In the genomic region with DNA sequence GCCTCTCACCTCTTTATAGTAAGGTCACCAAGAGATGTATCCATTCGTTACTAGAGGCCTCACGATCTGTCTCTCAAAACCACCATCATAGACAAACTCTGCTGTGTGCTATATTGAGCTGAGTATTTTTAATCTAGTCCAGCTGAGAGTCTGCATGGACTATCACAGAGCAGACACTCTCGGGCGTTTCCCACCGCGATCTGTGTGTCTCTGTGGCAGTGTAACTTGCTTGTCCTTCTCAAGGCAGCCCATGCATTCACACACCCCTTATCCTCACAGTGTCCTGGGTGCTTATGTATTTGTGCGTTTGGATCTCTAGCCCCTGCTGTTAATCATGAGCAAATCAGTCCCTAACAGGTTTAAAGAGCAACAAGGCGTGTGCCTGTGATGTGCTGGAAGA, we compare ENCODE assay signal across 27 mouse cellular contexts. TPM values are rescaled to one million over a fixed set of nuclear protein-coding genes. Genes with fewer than 3 reads are reported as not detected.
DNase-seq lines count a peak whose midpoint lies in the region; ATAC-seq and TF ChIP-seq lines count a peak whose summit lies in the region.
"Had no signal": no experiment of that assay in that cellular context is flagged by ENCODE, and none has a peak within 500 bp of the region (broad histone marks: within the 10 kb centered on the region; RNA-seq: fewer than 3 reads in every experiment).

No protein-coding gene starts in this region.

- peak; percentile 43; the same call in 1 of the 2 replicates for TF ChIP-seq EP300 in liver, embryonic 14.5 days (IDR thresholded peaks at IDR 0.05; ENCODE audit: low read depth)

- H3K4me1 ChIP-seq in liver, embryonic 11.5 days (replicated peaks; ENCODE audit: control insufficient read depth, insufficient read depth, low read length) = no peaks in the 10 kb centered on the region
- H3K4me1 ChIP-seq in liver, embryonic 14.5 days (replicated peaks; ENCODE audit: control insufficient read depth in 2 of 2, insufficient read depth in 2 of 2, low read length in 1 of 2) = peaks cover 0 to 3% of the 10 kb centered on the region in 2 experiments; a peak in 2 of 4 replicates
- H3K4me1 ChIP-seq in hindbrain, postnatal 0 days (ENCODE audit: insufficient read depth, low read length) = no peaks in the 10 kb centered on the region
- no peaks in the 10 kb centered on the region for H3K4me1 ChIP-seq in forebrain, embryonic 16.5 days (replicated peaks; ENCODE audit: control insufficient read depth, insufficient read depth, low read length)
- H3K4me1 ChIP-seq in intestine, postnatal 0 days (replicated peaks; ENCODE audit: control insufficient read depth, insufficient read depth, low read length) = no peaks in the 10 kb centered on the region
- H3K4me1 ChIP-seq: embryonic facial prominence, embryonic 12.5 days; embryonic facial prominence, embryonic 15.5 days; forebrain, embryonic 12.5 days; forebrain, embryonic 15.5 days; hindbrain, embryonic 13.5 days had no signal

- no peak for TF ChIP-seq CTCF in liver, embryonic 14.5 days (IDR thresholded peaks at IDR 0.05; ENCODE audit: low read depth)
- TF ChIP-seq CTCF in hindbrain, postnatal 0 days (IDR thresholded peaks at IDR 0.05; ENCODE audit: low read depth) = no peak
- no peak for TF ChIP-seq CTCF in intestine, postnatal 0 days (IDR thresholded peaks at IDR 0.05; ENCODE audit: low read depth)

- DNase-seq in c-Kit-positive CD71-positive TER-119-positive erythroid progenitor cells, embryonic 14.5 days (ENCODE audit: low spot score) = peak; percentile 23
- no peak for DNase-seq in liver, embryonic 11.5 days (ENCODE audit: low spot score)
- DNase-seq in liver, embryonic 14.5 days (ENCODE audit: low read depth in 3 of 3, low spot score in 3 of 3) = peak in 2 of 3 experiments; percentile 19 to 24
- no peak for DNase-seq in hindbrain, postnatal 0 days (ENCODE audit: low spot score)
- no peak for DNase-seq in cerebellum, postnatal 25 days
- DNase-seq: adrenal gland, postnatal 10 days; adrenal gland, postnatal 36 days; cerebellum, adult 18-20 months; cerebellum, adult 9-10 months; cerebellum, postnatal 14 days; gastrocnemius, postnatal 10 days; gastrocnemius, postnatal 36 days; heart, adult 2 months; heart, postnatal 10 days; heart, postnatal 36 days had no signal

- no peaks in the 10 kb centered on the region for H3K9me3 ChIP-seq in liver, embryonic 11.5 days (ENCODE audit: control insufficient read depth, low read length)
- no peaks in the 10 kb centered on the region for H3K9me3 ChIP-seq in liver, embryonic 14.5 days (ENCODE audit: control insufficient read depth, low read length)
- H3K9me3 ChIP-seq in hindbrain, postnatal 0 days (ENCODE audit: low read length) = no peaks in the 10 kb centered on the region
- no peaks in the 10 kb centered on the region for H3K9me3 ChIP-seq in forebrain, embryonic 16.5 days (ENCODE audit: control insufficient read depth, low read length)
- no peaks in the 10 kb centered on the region for H3K9me3 ChIP-seq in intestine, postnatal 0 days (ENCODE audit: control insufficient read depth)
- H3K9me3 ChIP-seq: embryonic facial prominence, embryonic 12.5 days; embryonic facial prominence, embryonic 15.5 days; forebrain, embryonic 12.5 days; forebrain, embryonic 15.5 days; heart, embryonic 10.5 days; heart, embryonic 15.5 days; hindbrain, embryonic 10.5 days; hindbrain, embryonic 13.5 days had no signal

- WGBS in liver, embryonic 11.5 days = 65% methylated on average over 8 of the region's 8 CpGs
- WGBS in liver, embryonic 14.5 days (ENCODE audit: insufficient replicate concordance) = 35% methylated on average over 8 of the region's 8 CpGs
- 91% methylated on average over 8 of the region's 8 CpGs for WGBS in hindbrain, postnatal 0 days
- 95% methylated on average over 8 of the region's 8 CpGs for WGBS in forebrain, embryonic 16.5 days
- WGBS in intestine, postnatal 0 days = 87% methylated on average over 8 of the region's 8 CpGs

- H3K27ac ChIP-seq in liver, embryonic 11.5 days (ENCODE audit: low read depth, low read length) = no peak overlapping the region
- no peak overlapping the region for H3K27ac ChIP-seq in liver, embryonic 14.5 days
- H3K27ac ChIP-seq in hindbrain, postnatal 0 days = no peak overlapping the region
- H3K27ac ChIP-seq in forebrain, embryonic 16.5 days (ENCODE audit: low read length) = no peak overlapping the region
- no peak overlapping the region for H3K27ac ChIP-seq in intestine, postnatal 0 days (ENCODE audit: low read depth, low read length)
- H3K27ac ChIP-seq: embryonic facial prominence, embryonic 12.5 days; embryonic facial prominence, embryonic 15.5 days; forebrain, embryonic 12.5 days; forebrain, embryonic 15.5 days; heart, adult 2 months; heart, embryonic 10.5 days; heart, embryonic 15.5 days; hindbrain, embryonic 10.5 days; hindbrain, embryonic 13.5 days had no signal

- no peak overlapping the region for H3K4me3 ChIP-seq in liver, embryonic 11.5 days (ENCODE audit: low read depth, low read length)
- no peak overlapping the region for H3K4me3 ChIP-seq in liver, embryonic 14.5 days (ENCODE audit: insufficient read depth in 1 of 2, low read depth in 2 of 2, low read length in 2 of 2)
- no peak overlapping the region for H3K4me3 ChIP-seq in hindbrain, postnatal 0 days (ENCODE audit: low read length)
- H3K4me3 ChIP-seq in forebrain, embryonic 16.5 days (replicated peaks; ENCODE audit: low read length) = no peak overlapping the region
- H3K4me3 ChIP-seq in intestine, postnatal 0 days (ENCODE audit: low read depth, low read length) = no peak overlapping the region
- H3K4me3 ChIP-seq: embryonic facial prominence, embryonic 12.5 days; embryonic facial prominence, embryonic 15.5 days; forebrain, embryonic 12.5 days; forebrain, embryonic 15.5 days; heart, adult 2 months; heart, embryonic 10.5 days; heart, embryonic 15.5 days; hindbrain, embryonic 10.5 days; hindbrain, embryonic 13.5 days had no signal

- H3K9ac ChIP-seq in liver, embryonic 11.5 days (ENCODE audit: low read depth, low read length) = no peak overlapping the region
- no peak overlapping the region for H3K9ac ChIP-seq in liver, embryonic 14.5 days (replicated peaks)
- no peak overlapping the region for H3K9ac ChIP-seq in hindbrain, postnatal 0 days (replicated peaks; ENCODE audit: low read length)
- H3K9ac ChIP-seq in forebrain, embryonic 16.5 days (replicated peaks; ENCODE audit: low read depth, low read length) = no peak overlapping the region
- no peak overlapping the region for H3K9ac ChIP-seq in intestine, postnatal 0 days (ENCODE audit: low read depth, low read length)
- H3K9ac ChIP-seq: embryonic facial prominence, embryonic 12.5 days; embryonic facial prominence, embryonic 15.5 days; forebrain, embryonic 12.5 days; forebrain, embryonic 15.5 days; heart, embryonic 15.5 days; hindbrain, embryonic 13.5 days had no signal

- peak; percentile 85 for ATAC-seq in liver, embryonic 11.5 days (replicated peaks; ENCODE audit: low FRiP score)
- peak; percentile 88 for ATAC-seq in liver, embryonic 14.5 days (ENCODE audit: insufficient read depth)
- peak; percentile 71 for ATAC-seq in megakaryocyte progenitor cell, adult 5-6 weeks (replicated peaks; ENCODE audit: poor library complexity)
- ATAC-seq in hindbrain, postnatal 0 days = no peak
- no peak for ATAC-seq in forebrain, embryonic 16.5 days
- ATAC-seq in intestine, postnatal 0 days = no peak
- ATAC-seq: CD4-positive, CD25-positive, alpha-beta regulatory T cell, adult 4 months; forebrain, embryonic 15.5 days had no signal

- H3K27me3 ChIP-seq in liver, embryonic 11.5 days (replicated peaks; ENCODE audit: control insufficient read depth, insufficient read depth, low read length) = no peaks in the 10 kb centered on the region
- H3K27me3 ChIP-seq in liver, embryonic 14.5 days (ENCODE audit: control insufficient read depth, insufficient read depth, low read length) = no peaks in the 10 kb centered on the region
- no peaks in the 10 kb centered on the region for H3K27me3 ChIP-seq in hindbrain, postnatal 0 days (ENCODE audit: insufficient read depth, low read length)
- H3K27me3 ChIP-seq in forebrain, embryonic 16.5 days (replicated peaks; ENCODE audit: control insufficient read depth, insufficient read depth, low read length) = no peaks in the 10 kb centered on the region
- H3K27me3 ChIP-seq in intestine, postnatal 0 days (replicated peaks; ENCODE audit: control insufficient read depth, insufficient read depth, low read length) = no peaks in the 10 kb centered on the region
- H3K27me3 ChIP-seq: embryonic facial prominence, embryonic 12.5 days; embryonic facial prominence, embryonic 15.5 days; forebrain, embryonic 12.5 days; forebrain, embryonic 15.5 days; heart, embryonic 15.5 days; hindbrain, embryonic 13.5 days had no signal

- no peaks in the 10 kb centered on the region for H3K36me3 ChIP-seq in liver, embryonic 11.5 days (ENCODE audit: control insufficient read depth, insufficient read depth, low read length)
- H3K36me3 ChIP-seq in liver, embryonic 14.5 days (replicated peaks; ENCODE audit: control insufficient read depth, insufficient read depth, low read depth) = no peaks in the 10 kb centered on the region
- H3K36me3 ChIP-seq in hindbrain, postnatal 0 days (ENCODE audit: insufficient read depth, low read length) = no peaks in the 10 kb centered on the region
- no peaks in the 10 kb centered on the region for H3K36me3 ChIP-seq in forebrain, embryonic 16.5 days (ENCODE audit: control insufficient read depth, insufficient read depth)
- H3K36me3 ChIP-seq in intestine, postnatal 0 days (ENCODE audit: control insufficient read depth, insufficient read depth) = no peaks in the 10 kb centered on the region
- H3K36me3 ChIP-seq: forebrain, embryonic 12.5 days; forebrain, embryonic 15.5 days; heart, embryonic 10.5 days; heart, embryonic 15.5 days; hindbrain, embryonic 10.5 days; hindbrain, embryonic 13.5 days had no signal

- no peak overlapping the region for H3K4me2 ChIP-seq in liver, embryonic 11.5 days
- H3K4me2 ChIP-seq in liver, embryonic 14.5 days (ENCODE audit: low read depth) = no peak overlapping the region
- H3K4me2 ChIP-seq in hindbrain, postnatal 0 days (ENCODE audit: low read depth, low read length) = no peak overlapping the region
- H3K4me2 ChIP-seq in forebrain, embryonic 16.5 days (ENCODE audit: low read length) = no peak overlapping the region
- H3K4me2 ChIP-seq in intestine, postnatal 0 days (replicated peaks; ENCODE audit: low read depth) = no peak overlapping the region
- H3K4me2 ChIP-seq: embryonic facial prominence, embryonic 12.5 days; embryonic facial prominence, embryonic 15.5 days; forebrain, embryonic 12.5 days; forebrain, embryonic 15.5 days; heart, embryonic 15.5 days; hindbrain, embryonic 13.5 days had no signal

RNA-seq across cellular contexts. Expression of a gene that starts 59.8 kb away (rescaled TPM):
- polyA plus RNA-seq in liver, embryonic 11.5 days (2014; fragmentation: Nextera tagmentation; extraction: Ambion mirVana) = 69.3 and 73.3 TPM in 2 replicates
- 7.8 and 10.5 TPM in 2 replicates for polyA plus RNA-seq in liver, embryonic 14.5 days (2012; rRNA removed)
- polyA plus RNA-seq in liver, embryonic 14.5 days (2014; fragmentation: Nextera tagmentation; extraction: Ambion mirVana) = 21.9 and 23.4 TPM in 2 replicates
- 63.1 and 80.1 TPM in 2 replicates for total RNA-seq in megakaryocyte progenitor cell, adult 5-6 weeks (2015)
- total RNA-seq in megakaryocyte progenitor cell, adult 5-6 weeks (2017) = 41.7 and 58.1 TPM in 2 replicates
- 21.5 and 24.2 TPM in 2 replicates for total RNA-seq in hindbrain, postnatal 0 days (2014; rRNA removed)
- 19.7 and 21.6 TPM in 2 replicates for polyA plus RNA-seq in hindbrain, postnatal 0 days (2015; fragmentation: Nextera tagmentation; extraction: Ambion mirVana)
- 45.5 and 46.2 TPM in 2 replicates for polyA plus RNA-seq in forebrain, embryonic 16.5 days (2015; fragmentation: Nextera tagmentation; extraction: Ambion mirVana)
- polyA plus RNA-seq in intestine, postnatal 0 days (2015; fragmentation: Nextera tagmentation; extraction: Ambion mirVana) = 16.8 and 18.1 TPM in 2 replicates

Comparison
In these comparisons a context has a peak if more than half of its experiments do, and no peak if none do; other contexts are left out.
1. DNase-seq: peak in c-Kit-positive CD71-positive TER-119-positive erythroid progenitor cells, embryonic 14.5 days (single experiment) and liver, embryonic 14.5 days (2 of 3); none in liver, embryonic 11.5 days (single experiment), hindbrain, postnatal 0 days (single experiment) and cerebellum, postnatal 25 days (0 of 2).
2. ATAC-seq: peak in liver, embryonic 11.5 days (single experiment), liver, embryonic 14.5 days (single experiment) and megakaryocyte progenitor cell, adult 5-6 weeks (single experiment); none in hindbrain, postnatal 0 days (single experiment), forebrain, embryonic 16.5 days (single experiment) and intestine, postnatal 0 days (single experiment).